Mouse (Mus musculus) forebrain, embryonic 16.5 days (tissue): ENCODE data around the gene Jam3. TPM values are rescaled to one million over a fixed set of nuclear protein-coding genes. Genes with fewer than 3 reads are reported as not detected.
A peak's percentile ranks its signal among the peaks of the same experiment; 100 is the strongest.

Experiments used
- ATAC-seq: fragments of 200-750 bp; cut with Nextera tagmentation; 2 replicates; pipeline ENCODE4 v1.8.0; 2017; ENCODE audit warnings: mild to moderate bottlenecking, moderate library complexity
- H3K27ac ChIP-seq: fragments of 300-500 bp; sonication (generic); 2 replicates; pipeline ENCODE4 v1.5.1; 2014; ENCODE audit warnings: low read length, control low read depth
- H3K27me3 ChIP-seq: fragments of 300-500 bp; sonication (generic); replicated peaks from 2 replicates; pipeline ENCODE4 v1.6.1; 2014; ENCODE audit warnings: low read length; ENCODE audit not compliant: control insufficient read depth, insufficient read depth
- H3K36me3 ChIP-seq: fragments of 300-500 bp; sonication (generic); 2 replicates; pipeline ENCODE4 v1.6.1; 2014; ENCODE audit not compliant: control insufficient read depth, insufficient read depth
- H3K4me1 ChIP-seq: fragments of 300-500 bp; sonication (generic); replicated peaks from 2 replicates; pipeline ENCODE4 v1.6.1; 2014; ENCODE audit warnings: low read length; ENCODE audit not compliant: control insufficient read depth, insufficient read depth
- H3K4me2 ChIP-seq: fragments of 300-500 bp; sonication (generic); 2 replicates; pipeline ENCODE4 v1.6.1; 2014; ENCODE audit warnings: mild to moderate bottlenecking, low read length, control low read depth
- H3K4me3 ChIP-seq: fragments of 300-500 bp; sonication (generic); replicated peaks from 2 replicates; pipeline ENCODE4 v1.5.1; 2014; ENCODE audit warnings: mild to moderate bottlenecking, low read length, control low read depth
- H3K9ac ChIP-seq: fragments of 300-500 bp; sonication (generic); replicated peaks from 2 replicates; pipeline ENCODE4 v1.6.1; 2014; ENCODE audit warnings: low read depth, low read length, control low read depth
- H3K9me3 ChIP-seq: fragments of 300-500 bp; sonication (generic); 2 replicates; pipeline ENCODE4 v1.6.1; 2016; ENCODE audit warnings: low read length; ENCODE audit not compliant: control insufficient read depth
- WGBS: fragments of 180-500 bp; shearing (Covaris S2); extraction: QIAGEN DNeasy Blood & Tissue Kit; methylation state at CpG from one replicate; pipeline ENCODE4 v1.1.7; 2014; 5-methylcytosine and 5-hydroxymethylcytosine counted together
- polyA plus RNA-seq: library from polyadenylated mRNA; unstranded; fragments of >200 nt; fragmentation: Nextera tagmentation; extraction: Ambion mirVana; gene quantifications from 2 replicates; pipeline ENCODE4 v1.2.1, GENCODE M21; 2015

Gene Jam3
- polyA plus RNA-seq = 60.2 and 62.2 TPM in 2 replicates

DNA sequence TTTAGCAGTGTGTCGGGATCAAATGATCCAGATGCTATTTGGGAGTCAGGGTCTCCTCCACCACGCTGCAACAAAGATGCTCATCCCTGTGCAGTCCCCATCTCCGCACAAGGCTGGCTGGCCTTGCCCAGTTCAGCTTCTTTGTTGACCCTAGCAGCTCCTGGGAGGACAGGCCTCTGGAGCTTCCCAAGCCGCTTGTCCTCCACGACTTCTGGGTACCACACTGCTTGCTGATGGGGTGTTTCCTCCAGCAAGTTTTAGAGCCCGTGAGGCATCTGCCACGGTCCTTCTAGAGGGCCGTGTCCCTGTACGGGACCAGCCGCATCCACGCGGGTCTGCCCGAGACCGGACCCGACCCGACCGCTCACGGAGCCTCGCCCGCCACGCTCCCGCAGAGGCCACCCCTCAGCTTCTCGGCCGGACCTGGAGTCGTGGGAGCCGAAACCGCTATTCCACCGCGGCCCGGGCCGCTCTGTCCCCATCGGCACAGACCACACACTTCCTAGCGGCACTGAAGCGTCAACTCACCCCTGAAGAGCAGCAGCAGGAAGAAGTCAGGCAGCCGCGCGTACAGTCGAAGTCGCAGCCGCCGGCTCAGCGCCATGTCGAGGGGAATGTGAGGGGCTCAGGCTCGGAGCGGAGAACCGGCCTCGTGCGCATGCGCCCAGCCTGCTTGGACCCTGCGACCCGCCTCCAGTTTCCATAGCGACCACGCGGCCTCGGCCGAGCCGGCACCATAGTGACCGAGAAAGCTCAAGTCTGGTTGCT lies at the start of gene Jam3:
Gene Jam3 (minus strand): TSS at position 659 of the 768 bp plus-strand sequence.
- Histone ChIP-seq H3K36me3 (no peaks in the 10 kb centered on the region), H3K4me2 (peak within 1 kb of the TSS; percentile 83), H3K27ac (peak within 1 kb of the TSS; percentile 94), H3K4me3 (peak within 1 kb of the TSS; percentile 84), H3K9me3 (no peaks in the 10 kb centered on the region), H3K4me1 (peaks cover 21% of the 10 kb centered on the region), H3K27me3 (no peaks in the 10 kb centered on the region), H3K9ac (peak within 1 kb of the TSS; percentile 83)
- peak; percentile 98 for ATAC-seq
- under 1% methylated on average over 58 of the region's 58 CpGs for WGBS

DNA sequence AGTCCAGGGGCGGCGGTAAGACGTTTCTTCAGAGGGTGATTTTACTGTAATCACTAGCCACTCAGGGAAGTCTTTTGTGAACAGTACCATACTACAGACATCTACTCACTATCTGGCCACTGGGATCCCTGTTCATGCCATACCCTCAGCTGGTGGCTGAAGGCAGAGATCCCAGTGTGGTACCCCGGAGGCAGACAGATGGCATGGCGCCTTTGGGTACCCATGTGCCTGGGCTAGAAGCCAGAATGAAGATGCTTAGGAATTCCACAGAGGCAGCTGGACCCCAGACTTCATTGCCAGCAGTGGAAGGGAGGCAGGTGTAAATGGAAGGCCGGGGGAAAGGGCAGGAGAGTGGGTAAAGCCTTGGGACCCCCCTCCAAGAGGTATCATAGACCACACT lies 49.0 kb upstream of the Jam3 start:
- Histone ChIP-seq H3K4me2 (no peak overlapping the region), H3K9me3 (no peaks in the 10 kb centered on the region), H3K4me3 (no peak overlapping the region), H3K27ac (no peak overlapping the region), H3K27me3 (0 out of 2 replicates have a peak, but pooled peaks cover 6% of the 10 kb centered on the region), H3K36me3 (no peaks in the 10 kb centered on the region), H3K9ac (no peak overlapping the region), H3K4me1 (peaks cover 24% of the 10 kb centered on the region)
- 54% methylated on average over 6 of the region's 6 CpGs for WGBS
- ATAC-seq = no peak

DNA sequence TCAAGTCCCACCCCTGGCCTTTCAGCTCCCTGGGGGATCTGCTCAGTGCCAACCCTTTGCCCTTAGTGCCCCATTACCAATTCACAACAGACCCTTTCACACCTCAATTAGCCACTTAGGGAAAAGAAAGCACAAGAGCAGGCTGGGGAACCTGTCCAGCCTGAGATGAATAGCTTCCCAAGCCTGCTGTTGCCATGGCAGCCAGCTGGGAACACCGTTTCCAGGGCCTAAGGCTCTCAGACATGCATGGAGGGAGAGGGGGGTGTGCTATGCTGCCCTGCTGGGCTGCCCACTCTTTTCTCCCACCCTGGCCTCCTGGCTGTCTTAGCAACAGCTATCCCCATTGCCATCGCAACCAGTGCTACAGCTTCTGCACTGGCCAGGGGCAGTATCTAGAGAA lies 47.9 kb upstream of the Jam3 start:
- Histone ChIP-seq H3K4me3 (no peak overlapping the region), H3K9me3 (no peaks in the 10 kb centered on the region), H3K36me3 (no peaks in the 10 kb centered on the region), H3K4me1 (peaks cover 24% of the 10 kb centered on the region), H3K27me3 (0 out of 2 replicates have a peak, but pooled peaks cover 6% of the 10 kb centered on the region), H3K27ac (peak overlapping the region; percentile 54), H3K9ac (no peak overlapping the region), H3K4me2 (no peak overlapping the region)
- ATAC-seq = peak; percentile 98
- WGBS = 0% methylated on average over 2 of the region's 2 CpGs

DNA sequence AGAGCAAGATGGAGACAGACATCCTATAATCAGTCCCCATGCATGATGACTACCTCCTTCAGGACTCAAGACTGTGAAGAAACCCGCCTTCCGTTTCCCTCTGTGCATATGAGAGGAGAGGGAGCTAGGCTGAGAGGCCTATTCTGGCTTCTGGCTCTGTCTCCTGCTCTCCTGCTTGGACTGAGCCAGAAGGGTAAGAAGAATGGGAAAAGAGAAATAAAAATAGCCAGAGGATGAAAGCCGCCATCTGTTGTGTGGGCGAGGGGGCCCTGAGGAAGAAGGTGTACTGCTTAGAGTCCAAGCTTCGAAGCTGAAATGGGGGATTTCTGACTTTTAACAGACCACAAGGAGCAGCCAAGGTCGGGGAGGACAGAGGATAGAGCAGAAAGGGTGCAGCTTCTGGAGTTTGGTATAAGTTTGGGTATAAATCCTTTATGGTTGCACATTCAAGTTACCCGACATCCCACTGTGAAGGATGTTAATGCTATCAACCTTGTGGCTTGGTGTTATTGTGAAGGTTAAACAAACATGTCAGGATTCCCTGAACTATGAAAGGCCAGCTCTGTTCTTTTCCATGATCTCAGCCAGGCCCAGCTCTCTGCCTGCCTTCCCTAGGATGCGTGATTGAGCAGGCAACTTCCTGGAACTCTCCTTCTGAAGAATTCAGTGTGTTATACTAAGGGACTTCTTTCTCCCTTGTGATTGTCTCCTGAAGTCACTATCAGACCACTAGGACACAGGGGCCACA lies 46.4 kb upstream of the Jam3 start:
- Histone ChIP-seq H3K4me1 (peaks cover 24% of the 10 kb centered on the region), H3K36me3 (no peaks in the 10 kb centered on the region), H3K4me2 (no peak overlapping the region), H3K9ac (no peak overlapping the region), H3K27ac (no peak overlapping the region), H3K4me3 (no peak overlapping the region), H3K9me3 (no peaks in the 10 kb centered on the region), H3K27me3 (0 out of 2 replicates have a peak, but pooled peaks cover 6% of the 10 kb centered on the region)
- no peak for ATAC-seq
- WGBS = 85% methylated on average over 8 of the region's 8 CpGs

DNA sequence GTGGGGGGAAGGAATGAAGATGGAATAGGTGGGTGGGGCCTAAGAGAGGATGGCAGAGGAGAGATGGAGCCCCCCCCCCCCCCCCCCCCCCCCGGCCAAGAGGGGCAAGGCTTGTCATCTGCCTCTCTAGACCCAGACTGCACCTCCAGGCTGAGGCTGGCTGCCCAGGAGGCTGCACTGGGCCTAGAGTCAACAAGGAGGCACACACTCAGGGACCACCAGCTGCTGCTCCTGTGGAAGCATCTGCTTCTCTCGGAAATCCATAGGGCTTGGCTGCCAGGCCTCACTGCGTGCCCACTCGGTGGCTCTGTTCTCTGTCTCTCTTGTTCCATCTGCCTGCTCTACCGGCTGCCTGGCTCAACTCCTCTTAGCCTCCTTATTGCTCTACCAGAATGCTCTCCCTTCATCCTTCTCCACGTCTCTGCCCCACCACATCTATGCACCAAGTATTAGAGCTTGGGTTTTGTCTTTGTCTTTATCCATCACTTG lies 38.4 kb upstream of the Jam3 start:
- ATAC-seq = peak; percentile 18
- H3K4me2 ChIP-seq = no peak overlapping the region
- no peaks in the 10 kb centered on the region for H3K27me3 ChIP-seq
- peak overlapping the region; percentile 25; the same call in 1 of the 2 replicates for H3K27ac ChIP-seq
- H3K4me3 ChIP-seq = no peak overlapping the region
- H3K36me3 ChIP-seq = no peaks in the 10 kb centered on the region
- H3K4me1 ChIP-seq = peaks cover 29% of the 10 kb centered on the region
- no peaks in the 10 kb centered on the region for H3K9me3 ChIP-seq
- WGBS = 50% methylated on average over 5 of the region's 6 CpGs
- no peak overlapping the region for H3K9ac ChIP-seq

DNA sequence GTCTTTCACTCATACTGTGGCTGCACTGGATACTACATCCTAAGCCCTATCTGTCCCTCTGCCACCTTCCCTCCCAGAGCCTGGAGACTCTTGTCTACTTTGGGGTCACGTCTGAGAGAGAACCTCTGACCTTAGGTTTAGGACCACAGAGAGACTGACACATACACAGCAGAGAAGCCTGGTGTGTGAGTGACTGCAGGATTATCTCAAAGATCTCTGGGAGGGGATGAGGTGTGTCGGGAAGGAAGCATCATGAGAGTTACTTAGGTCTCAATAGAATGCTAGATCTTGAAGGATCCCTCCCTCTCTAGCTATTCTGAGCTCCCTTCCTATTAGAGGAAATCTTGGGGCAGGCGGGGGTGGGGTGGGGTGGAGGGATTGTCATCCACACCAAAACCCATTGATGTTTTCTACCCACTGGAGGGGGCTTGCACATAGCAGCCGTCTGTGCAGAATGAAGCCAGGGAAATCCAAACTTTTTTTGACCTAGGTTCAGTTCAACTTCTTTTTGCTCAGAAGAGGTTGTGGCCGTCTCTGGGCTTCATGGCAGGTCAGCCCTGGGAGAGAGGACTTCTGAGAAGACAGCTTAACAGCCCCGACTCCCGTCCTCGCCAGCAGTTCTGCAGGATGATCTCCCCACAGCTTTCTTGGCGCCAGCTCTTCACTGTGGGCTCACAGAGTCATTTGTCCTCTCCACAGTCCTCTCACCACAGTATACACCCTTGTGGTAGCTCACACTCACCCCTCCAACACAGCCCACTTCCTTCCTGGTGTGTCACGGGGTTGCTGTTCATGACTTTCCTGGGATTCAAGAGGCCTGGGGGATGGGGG lies 37.8 kb upstream of the Jam3 start:
- no peak overlapping the region for H3K4me3 ChIP-seq

DNA sequence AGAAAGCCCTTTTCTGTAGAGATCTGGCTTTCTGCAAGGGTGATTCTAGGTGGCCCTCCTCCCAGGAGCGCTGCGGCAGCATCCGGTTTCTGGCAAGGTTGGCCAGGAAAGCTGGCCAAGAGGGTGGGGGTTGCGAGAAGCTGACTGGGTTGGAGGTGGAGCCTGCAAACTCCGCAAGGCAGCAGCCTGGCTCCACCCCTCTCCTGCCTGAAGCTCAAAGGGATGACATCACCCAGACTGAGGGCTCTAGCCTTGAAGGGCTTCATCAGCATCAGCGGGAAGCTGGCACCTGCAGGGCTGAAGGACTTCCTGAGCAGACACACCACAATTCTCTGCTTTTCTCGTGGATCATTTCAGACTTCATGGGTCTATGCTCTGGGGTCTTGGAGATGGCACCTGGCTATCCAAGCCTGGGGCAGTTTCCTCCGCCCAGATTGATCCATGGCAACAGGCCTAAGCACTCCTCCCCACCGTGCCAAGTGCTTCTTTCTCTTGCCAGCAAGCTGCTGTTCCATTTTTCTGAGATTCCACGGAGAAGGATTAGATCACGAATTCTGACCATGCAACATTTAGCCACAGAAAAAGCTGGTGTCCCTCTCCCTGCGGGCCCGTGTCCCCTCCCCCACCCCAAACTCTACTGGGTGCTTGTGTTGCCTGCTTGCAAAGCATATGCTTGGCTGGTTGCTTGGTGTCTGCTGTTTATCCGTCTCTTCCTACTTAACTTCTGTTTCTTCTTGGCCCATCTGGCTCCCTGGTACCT lies 37.0 kb upstream of the Jam3 start:
- WGBS = 3% methylated on average over 14 of the region's 14 CpGs
- Histone ChIP-seq H3K4me3 (peak overlapping the region; percentile 26), H3K27me3 (no peaks in the 10 kb centered on the region), H3K4me1 (peaks cover 29% of the 10 kb centered on the region), H3K4me2 (peak overlapping the region; percentile 54), H3K9ac (0 out of 2 replicates have a peak overlapping the region, but pooled peaks have one; percentile 27), H3K36me3 (no peaks in the 10 kb centered on the region), H3K9me3 (no peaks in the 10 kb centered on the region), H3K27ac (peak overlapping the region; percentile 72)
- ATAC-seq = peak; percentile 96

More for the DNA sequence above, 37.8 kb upstream of the Jam3 start:
- 60% methylated on average over 10 of the region's 10 CpGs for WGBS
- no peaks in the 10 kb centered on the region for H3K36me3 ChIP-seq
- H3K27ac ChIP-seq = peak overlapping the region; percentile 72
- peaks cover 29% of the 10 kb centered on the region for H3K4me1 ChIP-seq
- H3K27me3 ChIP-seq = no peaks in the 10 kb centered on the region
- H3K4me2 ChIP-seq = no peak overlapping the region
- H3K9me3 ChIP-seq = no peaks in the 10 kb centered on the region
- no peak for ATAC-seq
- H3K9ac ChIP-seq = no peak overlapping the region

DNA sequence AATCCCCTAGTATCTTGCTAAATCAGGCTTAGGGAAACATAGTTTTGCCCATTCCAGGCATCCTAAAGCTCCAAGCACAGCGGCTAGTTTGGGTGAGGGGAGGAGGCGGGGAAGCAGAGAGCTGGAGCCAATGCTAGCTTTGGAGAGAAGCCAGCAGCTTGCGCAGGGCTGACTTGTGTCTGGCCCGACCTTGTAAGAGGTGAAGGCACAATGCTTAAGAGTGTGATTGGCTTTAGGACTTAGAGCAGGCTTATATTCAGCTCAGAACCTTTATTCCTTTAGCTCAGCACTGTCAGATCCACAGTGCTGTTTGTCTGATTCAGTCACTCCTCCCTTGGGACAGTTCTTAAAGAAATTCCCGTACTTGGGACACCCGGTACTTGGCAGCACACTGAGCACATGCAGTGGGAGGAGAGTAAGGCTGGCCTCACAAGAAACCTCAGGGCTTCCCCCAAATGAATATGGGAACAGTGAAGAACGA lies 36.3 kb upstream of the Jam3 start:
- H3K4me3 ChIP-seq = peak overlapping the region; percentile 26
- peak overlapping the region; percentile 72 for H3K27ac ChIP-seq
- H3K36me3 ChIP-seq = no peaks in the 10 kb centered on the region
- ATAC-seq = peak; percentile 56
- H3K27me3 ChIP-seq = no peaks in the 10 kb centered on the region
- 0 out of 2 replicates have a peak overlapping the region, but pooled peaks have one; percentile 14 for H3K9ac ChIP-seq
- H3K9me3 ChIP-seq = no peaks in the 10 kb centered on the region
- WGBS = 1% methylated on average over 7 of the region's 7 CpGs
- H3K4me1 ChIP-seq = peaks cover 29% of the 10 kb centered on the region
- peak overlapping the region; percentile 54 for H3K4me2 ChIP-seq
